Mouse (Mus musculus) olfactory bulb, adult 2 months (tissue): ENCODE measurements around the gene Adamts12.

Source experiments
- CTCF ChIP-seq: fragments of 200-500 bp; IDR thresholded peaks from 2 replicates; pipeline ENCODE4 v1.5.1; 2012; ENCODE audit warnings: low read depth, mild to moderate bottlenecking, low read length, moderate library complexity; ENCODE audit not compliant: insufficient read depth
- POLR2A ChIP-seq: fragments of 200-500 bp; IDR thresholded peaks from 2 replicates; pipeline ENCODE4 v1.6.1; 2012; ENCODE audit warnings: mild to moderate bottlenecking, low read depth, low read length, moderate library complexity; ENCODE audit not compliant: insufficient read depth

DNA sequence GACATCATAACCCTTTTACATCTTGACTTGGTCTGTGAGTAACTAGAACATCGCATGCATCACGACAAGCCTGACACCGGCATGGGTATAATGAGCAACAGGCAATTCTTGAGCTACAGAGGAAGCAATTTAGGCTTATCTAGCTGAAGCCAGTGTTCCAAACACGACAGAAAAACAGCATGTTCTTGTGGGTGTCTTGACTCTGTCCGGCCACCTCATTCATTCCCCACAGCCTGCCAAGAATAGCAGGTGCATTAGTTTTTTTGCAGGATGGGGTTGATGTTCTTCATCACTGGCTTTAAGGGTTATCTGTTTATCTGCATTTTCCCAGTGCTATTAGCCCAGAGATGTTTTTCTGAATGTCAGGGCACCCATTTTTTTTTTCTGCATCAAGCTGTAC, 42.8 kb downstream of the Adamts12 start:
- TF ChIP-seq CTCF (no peak), POLR2A (no peak)
